Mouse (Mus musculus) CH12.LX (cell line): ENCODE results near the gene Suv39h1. TPM values are rescaled to one million over a fixed set of nuclear protein-coding genes. Genes with fewer than 3 reads are reported as not detected.

Experiments
- polyA plus RNA-seq: library from polyadenylated mRNA; unstranded; fragments of >175 nt; gene quantifications from 2 replicates; pipeline ENCODE4 v1.2.1, GENCODE M21; 2012; ENCODE audit warnings: low read depth; ENCODE audit not compliant: insufficient read length
- total RNA-seq, 2 experiments: library from RNA; depleted of rRNA; stranded (reverse); fragments of 300-350 nt in 1 of 2; fragments of >200 nt in 1 of 2; gene quantifications; 2 replicates each; pipeline ENCODE4 v1.2.3; 2012 to 2014

Suv39h1 gene
- total and polyA plus RNA-seq, 3 experiments = 40.6 to 73.7 (median 51.4) TPM

Other genes with a start within 250 kb of the Suv39h1 start
- gene Otud5, start 233.4 kb downstream of the Suv39h1 start, total RNA-seq (2012; rRNA removed) = 46.6 and 67.8 TPM in 2 replicates
- 58.0 and 61.5 TPM in 2 replicates for gene Otud5, start 233.4 kb downstream of the Suv39h1 start, total RNA-seq (2014; rRNA removed)
- gene Otud5, start 233.4 kb downstream of the Suv39h1 start, polyA plus RNA-seq = 92.7 and 101 TPM in 2 replicates
- 102 and 177 TPM in 2 replicates for gene Pim2, start 196.5 kb downstream of the Suv39h1 start, total RNA-seq (2012; rRNA removed)
- gene Pim2, start 196.5 kb downstream of the Suv39h1 start, total RNA-seq (2014; rRNA removed) = 91.7 and 119 TPM in 2 replicates
- 146 and 171 TPM in 2 replicates for gene Pim2, start 196.5 kb downstream of the Suv39h1 start, polyA plus RNA-seq
- 28.8 and 30.6 TPM in 2 replicates for gene Slc35a2, start 190.7 kb downstream of the Suv39h1 start, total RNA-seq (2012; rRNA removed)
- gene Slc35a2, start 190.7 kb downstream of the Suv39h1 start, total RNA-seq (2014; rRNA removed) = 15.2 and 21.2 TPM in 2 replicates
- 25.5 and 26.4 TPM in 2 replicates for gene Slc35a2, start 190.7 kb downstream of the Suv39h1 start, polyA plus RNA-seq
- 94.3 and 103 TPM in 2 replicates for gene Pqbp1, start 175.5 kb downstream of the Suv39h1 start, total RNA-seq (2012; rRNA removed)
- 96.6 and 101 TPM in 2 replicates for gene Pqbp1, start 175.5 kb downstream of the Suv39h1 start, total RNA-seq (2014; rRNA removed)
- gene Pqbp1, start 175.5 kb downstream of the Suv39h1 start, polyA plus RNA-seq = 119 and 130 TPM in 2 replicates
- 37.6 and 38.8 TPM in 2 replicates for gene Timm17b, start 175.4 kb downstream of the Suv39h1 start, total RNA-seq (2012; rRNA removed)
- 25.8 and 33.1 TPM in 2 replicates for gene Timm17b, start 175.4 kb downstream of the Suv39h1 start, total RNA-seq (2014; rRNA removed)
- 75.9 and 76.7 TPM in 2 replicates for gene Timm17b, start 175.4 kb downstream of the Suv39h1 start, polyA plus RNA-seq
- not detected in 2 replicates for gene Gm10491, start 166.9 kb downstream of the Suv39h1 start, total RNA-seq (2012; rRNA removed)
- not detected in 2 replicates for gene Gm10491, start 166.9 kb downstream of the Suv39h1 start, total RNA-seq (2014; rRNA removed)
- not detected in 2 replicates for gene Gm10491, start 166.9 kb downstream of the Suv39h1 start, polyA plus RNA-seq
- not detected in 2 replicates for gene Gm10490, start 165.2 kb downstream of the Suv39h1 start, total RNA-seq (2012; rRNA removed)
- not detected in 2 replicates for gene Gm10490, start 165.2 kb downstream of the Suv39h1 start, total RNA-seq (2014; rRNA removed)
- gene Gm10490, start 165.2 kb downstream of the Suv39h1 start, polyA plus RNA-seq = not detected in 2 replicates
- gene Pcsk1n, start 154.9 kb downstream of the Suv39h1 start, total RNA-seq (2012; rRNA removed) = not detected in 2 replicates
- not detected in 2 replicates for gene Pcsk1n, start 154.9 kb downstream of the Suv39h1 start, total RNA-seq (2014; rRNA removed)
- gene Pcsk1n, start 154.9 kb downstream of the Suv39h1 start, polyA plus RNA-seq = not detected in 2 replicates
- not detected in 2 replicates for gene Eras, start 146.2 kb downstream of the Suv39h1 start, total RNA-seq (2012; rRNA removed)
- not detected in 2 replicates for gene Eras, start 146.2 kb downstream of the Suv39h1 start, total RNA-seq (2014; rRNA removed)
- not detected in 2 replicates for gene Eras, start 146.2 kb downstream of the Suv39h1 start, polyA plus RNA-seq
- 16.5 and 19.9 TPM in 2 replicates for gene Hdac6, start 126.9 kb downstream of the Suv39h1 start, total RNA-seq (2012; rRNA removed)
- 13.7 and 15.3 TPM in 2 replicates for gene Hdac6, start 126.9 kb downstream of the Suv39h1 start, total RNA-seq (2014; rRNA removed)
- gene Hdac6, start 126.9 kb downstream of the Suv39h1 start, polyA plus RNA-seq = 18.3 and 19.7 TPM in 2 replicates
- gene Gata1, start 96.7 kb downstream of the Suv39h1 start, total RNA-seq (2012; rRNA removed) = 0.13 and 0.21 TPM in 2 replicates
- 0.23 TPM in 1 of 2 replicates, not detected in the other for gene Gata1, start 96.7 kb downstream of the Suv39h1 start, total RNA-seq (2014; rRNA removed)
- gene Gata1, start 96.7 kb downstream of the Suv39h1 start, polyA plus RNA-seq = 0.25 and 0.43 TPM in 2 replicates
- gene Glod5, start 56.3 kb downstream of the Suv39h1 start, total RNA-seq (2012; rRNA removed) = not detected in 2 replicates
- gene Glod5, start 56.3 kb downstream of the Suv39h1 start, total RNA-seq (2014; rRNA removed) = not detected in 2 replicates
- not detected in 2 replicates for gene Glod5, start 56.3 kb downstream of the Suv39h1 start, polyA plus RNA-seq
- 47.0 and 58.1 TPM in 2 replicates for gene Was, start 15.7 kb upstream of the Suv39h1 start, total RNA-seq (2012; rRNA removed)
- gene Was, start 15.7 kb upstream of the Suv39h1 start, total RNA-seq (2014; rRNA removed) = 53.9 and 63.5 TPM in 2 replicates
- 75.6 and 83.7 TPM in 2 replicates for gene Was, start 15.7 kb upstream of the Suv39h1 start, polyA plus RNA-seq
- 9.3 and 11.9 TPM in 2 replicates for gene Wdr13, start 58.1 kb upstream of the Suv39h1 start, total RNA-seq (2012; rRNA removed)
- 7.6 and 9.4 TPM in 2 replicates for gene Wdr13, start 58.1 kb upstream of the Suv39h1 start, total RNA-seq (2014; rRNA removed)
- gene Wdr13, start 58.1 kb upstream of the Suv39h1 start, polyA plus RNA-seq = 12.7 and 13.0 TPM in 2 replicates
- 681 and 877 TPM in 2 replicates for gene Rbm3, start 71.1 kb upstream of the Suv39h1 start, total RNA-seq (2012; rRNA removed)
- gene Rbm3, start 71.1 kb upstream of the Suv39h1 start, total RNA-seq (2014; rRNA removed) = 2,152 and 2,409 TPM in 2 replicates
- gene Rbm3, start 71.1 kb upstream of the Suv39h1 start, polyA plus RNA-seq = 639 and 778 TPM in 2 replicates
- 6.0 and 6.3 TPM in 2 replicates for gene Tbc1d25, start 101.4 kb upstream of the Suv39h1 start, total RNA-seq (2012; rRNA removed)
- gene Tbc1d25, start 101.4 kb upstream of the Suv39h1 start, total RNA-seq (2014; rRNA removed) = 2.3 and 2.4 TPM in 2 replicates
- 10.2 and 10.4 TPM in 2 replicates for gene Tbc1d25, start 101.4 kb upstream of the Suv39h1 start, polyA plus RNA-seq
- 64.3 and 71.0 TPM in 2 replicates for gene Ebp, start 118.8 kb upstream of the Suv39h1 start, total RNA-seq (2012; rRNA removed)
- gene Ebp, start 118.8 kb upstream of the Suv39h1 start, total RNA-seq (2014; rRNA removed) = 44.0 and 46.4 TPM in 2 replicates
- gene Ebp, start 118.8 kb upstream of the Suv39h1 start, polyA plus RNA-seq = 66.6 and 70.9 TPM in 2 replicates
- gene Porcn, start 131.8 kb upstream of the Suv39h1 start, total RNA-seq (2012; rRNA removed) = 0.08 and 0.64 TPM in 2 replicates
- gene Porcn, start 131.8 kb upstream of the Suv39h1 start, total RNA-seq (2014; rRNA removed) = not detected in 2 replicates
- gene Porcn, start 131.8 kb upstream of the Suv39h1 start, polyA plus RNA-seq = not detected in 2 replicates
- gene Ftsj1, start 177.6 kb upstream of the Suv39h1 start, total RNA-seq (2012; rRNA removed) = 17.0 and 20.1 TPM in 2 replicates
- gene Ftsj1, start 177.6 kb upstream of the Suv39h1 start, total RNA-seq (2014; rRNA removed) = 17.7 and 22.3 TPM in 2 replicates
- gene Ftsj1, start 177.6 kb upstream of the Suv39h1 start, polyA plus RNA-seq = 29.1 and 31.6 TPM in 2 replicates
- not detected in 2 replicates for gene Slc38a5, start 196.4 kb upstream of the Suv39h1 start, total RNA-seq (2012; rRNA removed)
- not detected in 2 replicates for gene Slc38a5, start 196.4 kb upstream of the Suv39h1 start, total RNA-seq (2014; rRNA removed)
- not detected in 2 replicates for gene Slc38a5, start 196.4 kb upstream of the Suv39h1 start, polyA plus RNA-seq